ENCODE assay signal across 9 mouse cellular contexts in genomic region chr5:127648046-127648445, GRCm38 (mm10). TPM values are rescaled to one million over a fixed set of nuclear protein-coding genes. Genes with fewer than 3 reads are reported as not detected.
DNase-seq lines count a peak whose midpoint lies in the region; ATAC-seq and TF ChIP-seq lines count a peak whose summit lies in the region.
"Had no signal": no experiment of that assay in that cellular context is flagged by ENCODE, and none has a peak within 500 bp of the region (broad histone marks: within the 10 kb centered on the region; RNA-seq: fewer than 3 reads in every experiment).

No protein-coding gene starts in this region.

- no peak overlapping the region for H3K9ac ChIP-seq in hindbrain, postnatal 0 days (replicated peaks; ENCODE audit: low read length)
- H3K9ac ChIP-seq in hindbrain, embryonic 13.5 days = no peak overlapping the region
- no peak overlapping the region for H3K9ac ChIP-seq in embryonic facial prominence, embryonic 11.5 days (replicated peaks; ENCODE audit: low read length)
- no peak overlapping the region for H3K9ac ChIP-seq in midbrain, embryonic 13.5 days (replicated peaks)

- H3K27ac ChIP-seq in hindbrain, postnatal 0 days = no peak overlapping the region
- no peak overlapping the region for H3K27ac ChIP-seq in hindbrain, embryonic 13.5 days
- no peak overlapping the region for H3K27ac ChIP-seq in thymus, adult 2 months (ENCODE audit: control insufficient read depth, insufficient read depth, low read length)
- no peak overlapping the region for H3K27ac ChIP-seq in embryonic facial prominence, embryonic 11.5 days (replicated peaks; ENCODE audit: low read depth, low read length)
- H3K27ac ChIP-seq in heart, embryonic 10.5 days = no peak overlapping the region
- no peak overlapping the region for H3K27ac ChIP-seq in midbrain, embryonic 13.5 days

- TF ChIP-seq POLR2A in thymus, adult 2 months (IDR thresholded peaks at IDR 0.05; ENCODE audit: control insufficient read depth, extremely low read depth, insufficient read depth, low read length, poor library complexity) = no peak

- no peak overlapping the region for H3K4me3 ChIP-seq in hindbrain, postnatal 0 days (ENCODE audit: low read length)
- no peak overlapping the region for H3K4me3 ChIP-seq in hindbrain, embryonic 13.5 days
- no peak overlapping the region for H3K4me3 ChIP-seq in thymus, adult 2 months (ENCODE audit: control insufficient read depth, insufficient read depth, low read length)
- no peak overlapping the region for H3K4me3 ChIP-seq in embryonic facial prominence, embryonic 11.5 days (ENCODE audit: low read depth, low read length)
- H3K4me3 ChIP-seq in heart, embryonic 10.5 days = no peak overlapping the region
- no peak overlapping the region for H3K4me3 ChIP-seq in midbrain, embryonic 13.5 days (replicated peaks)

- TF ChIP-seq CTCF in hindbrain, postnatal 0 days (IDR thresholded peaks at IDR 0.05; ENCODE audit: low read depth) = peak; percentile 57
- no peak for TF ChIP-seq CTCF in thymus, adult 2 months (IDR thresholded peaks at IDR 0.05; ENCODE audit: borderline replicate concordance, control insufficient read depth, extremely low read depth, insufficient read depth, low read length, poor library complexity)

- no peaks in the 10 kb centered on the region for H3K4me1 ChIP-seq in hindbrain, postnatal 0 days (ENCODE audit: insufficient read depth, low read length)
- H3K4me1 ChIP-seq in hindbrain, embryonic 13.5 days (replicated peaks) = no peaks in the 10 kb centered on the region
- H3K4me1 ChIP-seq in thymus, adult 2 months (replicated peaks; ENCODE audit: control insufficient read depth, insufficient read depth, low read length) = no peaks in the 10 kb centered on the region
- H3K4me1 ChIP-seq in embryonic facial prominence, embryonic 11.5 days (ENCODE audit: control insufficient read depth, insufficient read depth, low read length) = no peaks in the 10 kb centered on the region
- H3K4me1 ChIP-seq in heart, embryonic 10.5 days = no peaks in the 10 kb centered on the region
- no peaks in the 10 kb centered on the region for H3K4me1 ChIP-seq in midbrain, embryonic 13.5 days (replicated peaks)

- H3K27me3 ChIP-seq in hindbrain, postnatal 0 days (ENCODE audit: insufficient read depth, low read length) = no peaks in the 10 kb centered on the region
- no peaks in the 10 kb centered on the region for H3K27me3 ChIP-seq in hindbrain, embryonic 13.5 days
- no peaks in the 10 kb centered on the region for H3K27me3 ChIP-seq in thymus, adult 2 months (ENCODE audit: control insufficient read depth, insufficient read depth, low read length)
- H3K27me3 ChIP-seq in embryonic facial prominence, embryonic 11.5 days (ENCODE audit: control insufficient read depth, insufficient read depth, low read length) = no peaks in the 10 kb centered on the region
- H3K27me3 ChIP-seq in heart, embryonic 10.5 days (ENCODE audit: insufficient read depth, poor library complexity, severe bottlenecking) = no peaks in the 10 kb centered on the region
- no peaks in the 10 kb centered on the region for H3K27me3 ChIP-seq in midbrain, embryonic 13.5 days

- H3K9me3 ChIP-seq in hindbrain, postnatal 0 days (ENCODE audit: low read length) = no peaks in the 10 kb centered on the region
- H3K9me3 ChIP-seq in hindbrain, embryonic 13.5 days = 0 out of 2 replicates have a peak, but pooled peaks cover 3% of the 10 kb centered on the region
- H3K9me3 ChIP-seq in embryonic facial prominence, embryonic 11.5 days (replicated peaks; ENCODE audit: control insufficient read depth, low read length) = no peaks in the 10 kb centered on the region
- H3K9me3 ChIP-seq in heart, embryonic 10.5 days = no peaks in the 10 kb centered on the region
- no peaks in the 10 kb centered on the region for H3K9me3 ChIP-seq in midbrain, embryonic 13.5 days

- 82% methylated on average over 6 of the region's 6 CpGs for WGBS in hindbrain, postnatal 0 days
- WGBS in hindbrain, embryonic 13.5 days = 79% methylated on average over 6 of the region's 6 CpGs
- WGBS in thymus, adult 2 months = 66% methylated on average over 6 of the region's 6 CpGs
- WGBS in embryonic facial prominence, embryonic 11.5 days = 80% methylated on average over 6 of the region's 6 CpGs
- WGBS in heart, embryonic 10.5 days = 69% methylated on average over 6 of the region's 6 CpGs
- 76% methylated on average over 6 of the region's 6 CpGs for WGBS in midbrain, embryonic 13.5 days

- no peak overlapping the region for H3K4me2 ChIP-seq in hindbrain, postnatal 0 days (ENCODE audit: low read depth, low read length)
- H3K4me2 ChIP-seq in hindbrain, embryonic 13.5 days = no peak overlapping the region
- H3K4me2 ChIP-seq in embryonic facial prominence, embryonic 11.5 days (ENCODE audit: low read depth, low read length) = no peak overlapping the region
- H3K4me2 ChIP-seq in midbrain, embryonic 13.5 days (replicated peaks) = no peak overlapping the region

- ATAC-seq in hindbrain, postnatal 0 days = no peak
- ATAC-seq in hindbrain, embryonic 13.5 days (ENCODE audit: low FRiP score) = no peak
- no peak for ATAC-seq in embryonic facial prominence, embryonic 11.5 days (replicated peaks; ENCODE audit: insufficient number of reproducible peaks, low FRiP score, low TSS enrichment, low read depth)
- ATAC-seq in midbrain, embryonic 13.5 days = no peak

- DNase-seq in hindbrain, postnatal 0 days (ENCODE audit: low spot score) = peak; percentile 15
- peak; percentile 2 for DNase-seq in thymus, postnatal 25 days
- DNase-seq in thymus, adult 2 months = no peak
- DNase-seq in embryonic facial prominence, embryonic 11.5 days (ENCODE audit: low spot score) = peak; percentile 39
- peak; percentile 40 for DNase-seq in retina, postnatal 1 day
- no peak for DNase-seq in heart, embryonic 10.5 days (ENCODE audit: low spot score)

- H3K36me3 ChIP-seq in hindbrain, postnatal 0 days (ENCODE audit: insufficient read depth, low read length) = no peaks in the 10 kb centered on the region
- peaks cover 6% of the 10 kb centered on the region; the same call in 1 of the 2 replicates for H3K36me3 ChIP-seq in hindbrain, embryonic 13.5 days
- H3K36me3 ChIP-seq in thymus, adult 2 months (ENCODE audit: control insufficient read depth, insufficient read depth, low read length) = no peaks in the 10 kb centered on the region
- no peaks in the 10 kb centered on the region for H3K36me3 ChIP-seq in embryonic facial prominence, embryonic 11.5 days (replicated peaks; ENCODE audit: control insufficient read depth, insufficient read depth, low read depth, low read length)
- no peaks in the 10 kb centered on the region for H3K36me3 ChIP-seq in heart, embryonic 10.5 days
- H3K36me3 ChIP-seq in midbrain, embryonic 13.5 days = 0 out of 2 replicates have a peak, but pooled peaks cover 8% of the 10 kb centered on the region

RNA-seq across cellular contexts. Expression of gene Slc15a4, which starts 15.3 kb away (rescaled TPM):
- total RNA-seq in hindbrain, postnatal 0 days (2014; rRNA removed) = 41.2 and 45.0 TPM in 2 replicates
- 18.5 and 21.1 TPM in 2 replicates for polyA plus RNA-seq in hindbrain, postnatal 0 days (2015; fragmentation: Nextera tagmentation; extraction: Ambion mirVana)
- polyA plus RNA-seq in hindbrain, embryonic 13.5 days (2015; fragmentation: Nextera tagmentation; extraction: Ambion mirVana) = 25.9 and 26.4 TPM in 2 replicates
- 45.4 and 53.2 TPM in 2 replicates for polyA plus RNA-seq in thymus, adult 2 months (2012; rRNA removed)
- 18.7 and 19.4 TPM in 2 replicates for polyA plus RNA-seq in embryonic facial prominence, embryonic 11.5 days (2014; fragmentation: Nextera tagmentation; extraction: Ambion mirVana)
- 20.4 and 22.6 TPM in 2 replicates for polyA plus RNA-seq in heart, embryonic 10.5 days (2016; fragmentation: Nextera tagmentation; extraction: Ambion mirVana)
- polyA plus RNA-seq in midbrain, embryonic 13.5 days (2015; fragmentation: Nextera tagmentation; extraction: Ambion mirVana) = 24.4 and 26.1 TPM in 2 replicates

RNA-seq across cellular contexts. Expression of gene Glt1d1, which starts 16.0 kb away (rescaled TPM):
- 6.6 and 8.9 TPM in 2 replicates for total RNA-seq in hindbrain, postnatal 0 days (2014; rRNA removed)
- polyA plus RNA-seq in hindbrain, postnatal 0 days (2015; fragmentation: Nextera tagmentation; extraction: Ambion mirVana) = 2.9 and 3.3 TPM in 2 replicates
- polyA plus RNA-seq in hindbrain, embryonic 13.5 days (2015; fragmentation: Nextera tagmentation; extraction: Ambion mirVana) = 0.77 and 1.5 TPM in 2 replicates
- polyA plus RNA-seq in thymus, adult 2 months (2012; rRNA removed) = 0.13 and 0.51 TPM in 2 replicates
- 1.3 and 1.4 TPM in 2 replicates for polyA plus RNA-seq in embryonic facial prominence, embryonic 11.5 days (2014; fragmentation: Nextera tagmentation; extraction: Ambion mirVana)
- polyA plus RNA-seq in heart, embryonic 10.5 days (2016; fragmentation: Nextera tagmentation; extraction: Ambion mirVana) = 0.11 TPM in 1 of 2 replicates, not detected in the other
- 1.5 and 1.9 TPM in 2 replicates for polyA plus RNA-seq in midbrain, embryonic 13.5 days (2015; fragmentation: Nextera tagmentation; extraction: Ambion mirVana)
- polyA plus RNA-seq: heart, embryonic 16.5 days had no signal

Comparison
In these comparisons a context has a peak if more than half of its experiments do, and no peak if none do; other contexts are left out.
1. DNase-seq: peak in hindbrain, postnatal 0 days (single experiment), thymus, postnatal 25 days (single experiment), embryonic facial prominence, embryonic 11.5 days (single experiment) and retina, postnatal 1 day (single experiment); none in thymus, adult 2 months (single experiment) and heart, embryonic 10.5 days (single experiment).